Mouse (Mus musculus): ENCODE data around the gene Lrrc57. TPM values are rescaled to one million over a fixed set of nuclear protein-coding genes. Genes with fewer than 3 reads are reported as not detected.

The Lrrc57 gene
- 34.4 TPM for polyA plus RNA-seq (2017; shearing (Covaris generic))

DNA sequence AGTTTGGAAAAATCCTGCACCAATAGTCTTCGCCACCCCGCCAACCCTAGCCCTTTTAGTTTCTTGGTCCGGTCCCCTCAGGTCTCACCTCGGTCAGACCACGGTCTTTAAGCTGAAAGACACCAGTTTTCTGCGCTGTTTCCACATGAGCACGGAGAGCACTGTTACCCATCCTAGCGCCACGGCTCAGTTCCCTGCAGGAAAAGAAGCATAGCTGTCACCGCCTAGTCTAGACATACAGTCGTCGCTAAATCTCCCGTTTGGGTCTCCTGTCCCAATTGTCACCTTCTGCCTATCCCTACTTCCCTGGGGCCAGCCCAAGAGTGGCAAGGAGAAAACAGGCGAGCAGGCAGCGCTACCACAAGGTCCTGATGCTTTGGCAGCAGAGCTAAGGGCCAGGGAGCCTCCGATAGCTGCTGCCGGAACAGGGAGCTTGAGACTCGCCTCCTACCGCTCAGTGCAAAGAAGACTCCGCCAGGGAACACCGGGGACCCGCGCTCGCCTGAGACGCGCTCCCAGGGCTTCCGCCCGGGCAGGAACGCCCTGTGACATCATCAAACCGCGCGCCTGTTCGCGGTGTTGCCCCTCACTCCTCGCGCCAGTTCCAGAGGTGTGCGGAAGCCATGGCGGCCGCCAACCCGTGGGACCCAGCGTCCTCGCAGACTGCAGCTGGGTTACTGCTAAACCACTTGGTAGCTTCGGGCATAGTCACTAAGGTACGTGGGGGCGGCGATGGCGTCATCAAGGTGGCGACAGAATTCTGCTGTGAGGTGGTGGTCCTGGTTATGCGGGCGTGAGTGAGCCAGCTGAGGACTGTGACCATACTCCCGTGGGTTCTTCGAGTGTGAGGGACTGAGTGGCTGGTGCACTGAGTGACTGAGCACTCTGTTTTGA is at the start of gene Lrrc57, which contains the start of gene Haus2:
Gene Lrrc57, minus strand, starts transcription at position 691 of the 894 bp plus-strand sequence.
Gene Haus2, plus strand, starts transcription at position 554 of the 894 bp plus-strand sequence.

DNA sequence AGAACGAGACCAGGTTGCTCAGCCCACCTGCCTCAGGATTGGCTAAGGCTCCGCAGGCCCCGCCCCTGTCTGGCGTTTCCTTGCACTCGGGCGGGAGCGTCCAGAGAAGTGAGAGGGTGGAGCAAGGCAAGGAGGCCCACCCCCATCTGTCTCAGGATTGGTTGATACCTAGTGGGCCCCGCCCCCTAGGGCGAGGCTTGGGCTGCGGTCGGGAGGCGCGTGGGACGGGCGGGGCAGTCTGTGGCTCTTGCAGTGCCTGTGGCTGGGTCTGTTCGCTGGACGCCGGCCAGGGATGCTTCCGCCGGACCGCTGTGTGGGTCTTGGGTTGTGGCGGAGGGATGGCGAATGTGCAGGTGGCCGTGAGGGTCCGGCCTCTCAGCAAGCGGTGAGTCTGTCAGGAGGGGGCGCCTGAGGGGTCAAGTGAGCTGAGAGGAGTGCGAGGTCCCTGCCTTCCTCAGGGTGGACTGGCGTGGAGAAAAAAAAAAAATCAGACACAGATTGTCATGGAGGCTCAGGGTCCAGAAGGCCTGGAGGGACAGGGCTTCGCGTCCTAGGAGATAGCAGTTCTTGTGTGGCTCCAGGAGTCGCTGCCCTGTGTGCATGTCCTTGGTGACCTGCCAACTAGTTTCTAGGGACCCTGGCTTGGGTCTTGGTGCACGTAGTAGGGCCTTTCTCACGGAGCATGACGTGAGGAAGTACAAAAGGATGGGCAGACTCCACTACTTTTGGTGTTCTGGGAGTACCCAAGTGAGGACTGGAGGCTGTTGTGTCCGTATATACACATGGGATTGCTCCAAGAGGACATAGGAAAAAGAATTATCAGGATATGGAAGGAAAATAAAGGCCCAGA is 19.8 kb upstream of the Lrrc57 start, which contains the start of gene Stard9:
Gene Stard9, plus strand, starts transcription at position 236 of the 850 bp plus-strand sequence.

DNA sequence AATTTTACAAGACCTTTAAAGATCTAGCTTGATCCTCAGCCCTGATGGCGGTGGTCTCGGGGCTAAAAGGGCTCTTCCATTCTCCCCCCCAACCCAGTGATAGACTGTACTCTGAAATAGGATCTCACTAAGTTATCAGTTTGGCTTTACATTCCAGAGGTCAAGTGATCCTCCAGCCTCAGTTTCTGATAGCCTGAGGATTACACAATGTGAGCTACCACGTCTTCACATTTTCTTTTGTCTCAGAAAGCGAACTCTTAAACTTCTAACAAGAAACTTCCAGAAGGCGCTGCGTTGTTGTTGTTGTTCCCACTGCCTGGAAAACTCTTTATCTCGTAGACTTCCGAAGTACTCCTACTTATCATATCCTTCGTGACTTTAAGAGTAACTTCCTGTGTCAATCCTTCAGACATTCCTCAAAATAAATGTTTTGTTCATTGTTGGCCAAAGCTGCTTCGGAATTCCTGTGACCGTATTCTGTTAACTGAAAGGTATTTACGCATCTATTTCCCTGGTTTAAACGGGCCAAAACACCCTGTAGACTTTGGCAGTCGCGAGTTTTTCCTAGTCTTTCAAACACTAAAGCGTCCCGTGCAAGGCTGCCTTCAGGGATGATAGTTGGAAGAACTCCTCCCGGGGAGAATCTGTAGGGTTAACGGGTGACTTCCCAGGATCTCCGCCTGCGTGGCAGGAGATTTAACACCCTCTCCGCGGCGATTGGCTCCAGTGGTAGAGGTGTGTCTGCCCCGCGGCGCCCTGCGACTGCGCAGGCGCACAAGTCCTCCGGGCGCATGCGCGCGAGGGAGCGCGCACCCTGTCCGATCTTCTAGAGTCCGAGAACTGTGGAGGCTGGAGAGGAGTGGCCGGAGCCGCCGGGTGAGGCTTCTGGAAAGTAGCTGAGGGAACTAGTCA is 42.2 kb downstream of the Lrrc57 start, which contains the start of gene Snap23:
Gene Snap23, plus strand, starts transcription at position 786 of the 912 bp plus-strand sequence.

DNA sequence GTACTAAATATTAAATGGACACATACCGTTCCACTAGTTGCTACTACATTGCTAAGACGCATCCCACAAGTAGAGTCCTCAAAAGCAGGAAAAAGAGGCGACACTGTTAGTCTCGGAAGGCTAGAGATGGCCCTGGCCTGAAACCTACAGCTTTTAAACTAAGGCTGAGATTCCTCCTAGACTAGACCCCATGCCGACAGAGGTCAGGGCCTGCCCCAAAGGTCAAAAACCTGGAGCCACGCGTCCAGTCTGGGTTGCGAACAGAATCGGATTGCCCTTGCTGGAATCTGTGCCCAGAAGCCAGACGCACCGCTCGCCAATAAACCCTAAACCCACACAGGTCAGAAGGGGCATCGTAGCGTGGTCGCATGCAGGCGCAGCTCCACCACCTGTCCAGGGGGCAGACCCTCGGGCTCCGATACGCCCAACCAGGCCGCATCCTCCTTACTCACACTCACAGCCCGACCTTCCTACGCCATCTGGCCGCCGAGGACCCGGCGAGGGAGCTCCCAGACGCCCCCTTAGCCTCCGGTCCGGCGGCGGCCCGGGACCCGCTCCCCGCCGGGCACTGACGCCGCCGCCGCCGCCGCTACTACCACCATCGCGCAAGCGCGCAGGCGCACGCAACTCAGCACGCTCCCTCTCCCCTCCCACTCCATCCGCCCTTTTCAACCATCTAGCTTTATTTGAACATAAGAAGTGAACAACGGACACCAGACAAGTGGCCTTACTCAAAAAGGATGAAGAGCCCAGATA is 45.9 kb downstream of the Lrrc57 start, which contains the start of gene Zfp106:
Gene Zfp106, minus strand, starts transcription at position 609 of the 756 bp plus-strand sequence.

Other genes starting within 250 kb of the Lrrc57 start
- 27.0 TPM for gene Ganc, start 205.6 kb downstream of the Lrrc57 start, polyA plus RNA-seq (2017; shearing (Covaris generic))
- 32.4 TPM for gene Tmem87a, start 205.4 kb downstream of the Lrrc57 start, polyA plus RNA-seq (2017; shearing (Covaris generic))
- gene Capn3, start 153.5 kb downstream of the Lrrc57 start, polyA plus RNA-seq (2017; shearing (Covaris generic)) = 71.0 TPM
- 48.8 TPM for gene Zfp106, start 45.7 kb downstream of the Lrrc57 start, polyA plus RNA-seq (2017; shearing (Covaris generic))
- 57.0 TPM for gene Snap23, start 41.8 kb downstream of the Lrrc57 start, polyA plus RNA-seq (2017; shearing (Covaris generic))
- gene Haus2, start 137 bp downstream of the Lrrc57 start, polyA plus RNA-seq (2017; shearing (Covaris generic)) = 21.9 TPM
- 0.29 TPM for gene Stard9, start 19.6 kb upstream of the Lrrc57 start, polyA plus RNA-seq (2017; shearing (Covaris generic))
- gene Cdan1, start 240.6 kb upstream of the Lrrc57 start, polyA plus RNA-seq (2017; shearing (Covaris generic)) = 2.0 TPM
- gene Ttbk2, start 241.1 kb upstream of the Lrrc57 start, polyA plus RNA-seq (2017; shearing (Covaris generic)) = 0.83 TPM